Comparison of ENCODE assay signal across 9 mouse cellular contexts in the genomic region with DNA sequence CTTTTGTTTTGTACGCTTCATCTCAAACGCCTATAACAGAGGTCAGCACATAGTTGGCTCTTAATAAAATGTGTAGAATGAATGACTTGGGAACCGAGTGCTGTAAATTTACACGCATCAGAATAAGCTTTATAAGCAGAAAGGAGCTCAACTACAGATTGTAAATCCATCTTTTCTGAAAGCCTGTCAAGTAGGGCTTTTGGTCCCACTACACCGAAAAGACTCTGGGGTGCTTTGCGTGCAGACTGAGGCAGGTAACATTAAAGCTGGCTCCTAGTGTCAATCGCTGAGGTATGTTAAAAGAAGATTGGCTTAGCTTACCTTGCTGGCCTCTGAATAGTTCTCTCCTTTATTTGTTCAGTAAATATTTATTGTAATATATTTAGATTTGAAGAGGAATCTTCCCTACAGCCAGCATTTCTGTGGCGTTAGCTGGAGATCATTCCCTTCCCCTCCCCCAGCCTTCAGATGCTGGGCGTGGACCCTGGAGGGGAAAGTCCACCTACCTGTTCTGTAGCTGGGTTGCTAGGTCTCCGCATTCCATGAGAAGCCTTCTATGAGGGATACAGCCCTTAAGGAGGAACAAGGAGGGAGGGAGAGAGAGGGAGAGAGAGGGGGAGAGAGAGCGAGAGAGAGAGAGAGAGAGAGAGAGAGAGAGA. TPM values are rescaled to one million over a fixed set of nuclear protein-coding genes. Genes with fewer than 3 reads are reported as not detected.
DNase-seq lines count a peak whose midpoint lies in the region; ATAC-seq and TF ChIP-seq lines count a peak whose summit lies in the region.
"Had no signal": no experiment of that assay in that cellular context is flagged by ENCODE, and none has a peak within 500 bp of the region (broad histone marks: within the 10 kb centered on the region; RNA-seq: fewer than 3 reads in every experiment).

No protein-coding gene starts in this region.

- no peak for TF ChIP-seq POLR2A in cerebellum, adult 2 months (IDR thresholded peaks at IDR 0.05; ENCODE audit: borderline replicate concordance, insufficient read depth, low read length)
- no peak for TF ChIP-seq POLR2A in olfactory bulb, adult 2 months (IDR thresholded peaks at IDR 0.05; ENCODE audit: insufficient read depth, low read depth, low read length)

- WGBS in cerebellum, adult 2 months: 2% methylated on average over 10 of the region's 11 CpGs
- 7% methylated on average over 11 of the region's 11 CpGs for WGBS in hindbrain, embryonic 13.5 days
- WGBS in liver, embryonic 14.5 days (ENCODE audit: insufficient replicate concordance): 8% methylated on average over 11 of the region's 11 CpGs
- WGBS in olfactory bulb, adult 2 months: 9% methylated on average over 11 of the region's 11 CpGs

- H3K4me3 ChIP-seq in gastrocnemius, adult 2 months: peak overlapping the region; percentile 75
- peak overlapping the region; percentile 72 for H3K4me3 ChIP-seq in cerebellum, adult 2 months (replicated peaks; ENCODE audit: insufficient read depth, low read depth, low read length)
- peak overlapping the region; percentile 47 for H3K4me3 ChIP-seq in hindbrain, embryonic 13.5 days
- H3K4me3 ChIP-seq in liver, embryonic 14.5 days (ENCODE audit: insufficient read depth in 1 of 2, low read depth in 2 of 2, low read length in 2 of 2): peak overlapping the region in 1 of 2 experiments; percentile 47; a peak in 3 of 4 replicates
- H3K4me3 ChIP-seq in olfactory bulb, adult 2 months (ENCODE audit: insufficient read depth, low read depth, low read length): peak overlapping the region; percentile 34

- H3K27ac ChIP-seq in gastrocnemius, adult 2 months: no peak overlapping the region
- no peak overlapping the region for H3K27ac ChIP-seq in cerebellum, adult 2 months (ENCODE audit: insufficient read depth, low read length)
- H3K27ac ChIP-seq in hindbrain, embryonic 13.5 days: peak overlapping the region; percentile 91
- no peak overlapping the region for H3K27ac ChIP-seq in liver, embryonic 14.5 days
- H3K27ac ChIP-seq in olfactory bulb, adult 2 months (ENCODE audit: insufficient read depth, low read depth, low read length): no peak overlapping the region

- TF ChIP-seq EP300 in liver, embryonic 14.5 days (IDR thresholded peaks at IDR 0.05; ENCODE audit: low read depth): no peak

- peak overlapping the region; percentile 81 for H3K9ac ChIP-seq in hindbrain, embryonic 13.5 days
- H3K9ac ChIP-seq in liver, embryonic 14.5 days (replicated peaks): no peak overlapping the region

- no peak for TF ChIP-seq CTCF in gastrocnemius, adult 2 months (IDR thresholded peaks at IDR 0.05)
- TF ChIP-seq CTCF in cerebellum, adult 2 months (IDR thresholded peaks at IDR 0.05; ENCODE audit: borderline replicate concordance, insufficient read depth, low read depth, low read length): no peak
- TF ChIP-seq CTCF in liver, embryonic 14.5 days (IDR thresholded peaks at IDR 0.05; ENCODE audit: low read depth): no peak
- no peak for TF ChIP-seq CTCF in olfactory bulb, adult 2 months (IDR thresholded peaks at IDR 0.05; ENCODE audit: insufficient read depth, low read depth, low read length)

- no peaks in the 10 kb centered on the region for H3K27me3 ChIP-seq in cerebellum, adult 2 months (ENCODE audit: control insufficient read depth, insufficient read depth, low read length)
- H3K27me3 ChIP-seq in hindbrain, embryonic 13.5 days: 0 out of 2 replicates have a peak, but pooled peaks cover 6% of the 10 kb centered on the region
- H3K27me3 ChIP-seq in liver, embryonic 14.5 days (ENCODE audit: control insufficient read depth, insufficient read depth, low read length): peaks cover 30% of the 10 kb centered on the region

- H3K36me3 ChIP-seq in hindbrain, embryonic 13.5 days: no peaks in the 10 kb centered on the region
- no peaks in the 10 kb centered on the region for H3K36me3 ChIP-seq in liver, embryonic 14.5 days (replicated peaks; ENCODE audit: control insufficient read depth, insufficient read depth, low read depth)

- intact Hi-C loops in gastrocnemius, adult 2 months (cut with DNase I): no loop called here

- peak overlapping the region; percentile 74 for H3K4me2 ChIP-seq in hindbrain, embryonic 13.5 days
- H3K4me2 ChIP-seq in liver, embryonic 14.5 days (ENCODE audit: low read depth): peak overlapping the region; percentile 71

- H3K9me3 ChIP-seq in hindbrain, embryonic 13.5 days: no peaks in the 10 kb centered on the region
- no peaks in the 10 kb centered on the region for H3K9me3 ChIP-seq in liver, embryonic 14.5 days (ENCODE audit: control insufficient read depth, low read length)

- no peak for ATAC-seq in hindbrain, embryonic 13.5 days (ENCODE audit: low FRiP score)
- ATAC-seq in liver, embryonic 14.5 days (ENCODE audit: insufficient read depth): no peak
- no peak for ATAC-seq in megakaryocyte progenitor cell, adult 5-6 weeks (replicated peaks; ENCODE audit: poor library complexity)

- no peak for DNase-seq in gastrocnemius, adult 2 months
- DNase-seq in gastrocnemius, postnatal 25 days: no peak
- DNase-seq in cerebellum, adult 2 months: peak; percentile 24 to 33
- DNase-seq in liver, embryonic 14.5 days (ENCODE audit: low read depth in 3 of 3, low spot score in 3 of 3): no peak
- DNase-seq in urinary bladder, postnatal 4 days (ENCODE audit: low spot score in 2 of 2): no peak

- no peaks in the 10 kb centered on the region for H3K4me1 ChIP-seq in cerebellum, adult 2 months (ENCODE audit: control insufficient read depth, insufficient read depth, low read length)
- peaks cover 17% of the 10 kb centered on the region for H3K4me1 ChIP-seq in hindbrain, embryonic 13.5 days (replicated peaks)
- H3K4me1 ChIP-seq in liver, embryonic 14.5 days (replicated peaks; ENCODE audit: control insufficient read depth in 2 of 2, insufficient read depth in 2 of 2, low read length in 1 of 2): peaks cover 0 to 7% of the 10 kb centered on the region in 2 experiments; a peak in 2 of 4 replicates
- peaks cover 12% of the 10 kb centered on the region for H3K4me1 ChIP-seq in olfactory bulb, adult 2 months (ENCODE audit: control insufficient read depth, insufficient read depth, low read length)

RNA-seq across cellular contexts. Expression of a gene that starts 1.0 kb away (rescaled TPM):
- under 1 TPM in 1 of 2 experiments, not detected in 1; 0.08 TPM for total RNA-seq in gastrocnemius, adult 2 months (2021)
- total RNA-seq in gastrocnemius, postnatal 25 days (2021): not detected
- 5.3 and 5.7 TPM in 2 replicates for polyA plus RNA-seq in cerebellum, adult 2 months (2012; rRNA removed)
- 7.4 and 7.6 TPM in 2 replicates for polyA plus RNA-seq in hindbrain, embryonic 13.5 days (2015; fragmentation: Nextera tagmentation; extraction: Ambion mirVana)
- polyA plus RNA-seq in liver, embryonic 14.5 days (2012; rRNA removed): 4.3 and 4.6 TPM in 2 replicates
- polyA plus RNA-seq in liver, embryonic 14.5 days (2014; fragmentation: Nextera tagmentation; extraction: Ambion mirVana): 5.7 and 7.2 TPM in 2 replicates
- polyA plus RNA-seq in olfactory bulb, adult 2 months (2012; ENCODE audit: insufficient read depth, insufficient read length, low replicate concordance, missing spikeins): not detected in 2 replicates
- total RNA-seq in megakaryocyte progenitor cell, adult 5-6 weeks (2015): not detected in 2 replicates
- total RNA-seq in megakaryocyte progenitor cell, adult 5-6 weeks (2017): not detected in 2 replicates
- total RNA-seq: hematopoietic stem cell, adult 5-6 weeks had no signal

RNA-seq across cellular contexts. Expression of a gene that starts 50.1 kb away (rescaled TPM):
- total RNA-seq in gastrocnemius, adult 2 months (2021): 10 to 100 TPM; 14.9 to 18.4 TPM
- 10 to 100 TPM; 13.3 to 13.4 TPM for total RNA-seq in gastrocnemius, postnatal 25 days (2021)
- polyA plus RNA-seq in cerebellum, adult 2 months (2012; rRNA removed): 45.3 and 46.2 TPM in 2 replicates
- polyA plus RNA-seq in hindbrain, embryonic 13.5 days (2015; fragmentation: Nextera tagmentation; extraction: Ambion mirVana): 22.7 and 23.4 TPM in 2 replicates
- polyA plus RNA-seq in liver, embryonic 14.5 days (2012; rRNA removed): 6.0 and 6.5 TPM in 2 replicates
- 2.6 and 3.0 TPM in 2 replicates for polyA plus RNA-seq in liver, embryonic 14.5 days (2014; fragmentation: Nextera tagmentation; extraction: Ambion mirVana)
- polyA plus RNA-seq in olfactory bulb, adult 2 months (2012; ENCODE audit: insufficient read depth, insufficient read length, low replicate concordance, missing spikeins): not detected in 2 replicates
- 31.3 and 35.8 TPM in 2 replicates for total RNA-seq in megakaryocyte progenitor cell, adult 5-6 weeks (2015)
- 13.5 and 15.3 TPM in 2 replicates for total RNA-seq in megakaryocyte progenitor cell, adult 5-6 weeks (2017)

Comparison
In these comparisons a context has a peak if more than half of its experiments do, and no peak if none do; other contexts are left out.
1. DNase-seq: peak in cerebellum, adult 2 months (2 of 2); none in gastrocnemius, adult 2 months (single experiment), gastrocnemius, postnatal 25 days (single experiment), liver, embryonic 14.5 days (0 of 3) and urinary bladder, postnatal 4 days (0 of 2).